Mouse (Mus musculus) C2C12 (cell line): ENCODE data around the gene Haus3.

Experiments used
- CEBPB ChIP-seq: IDR thresholded peaks from one replicate; pipeline ENCODE4 v1.6.1; 2011; ENCODE audit warnings: low read depth, mild to moderate bottlenecking, control low read depth, moderate library complexity
- CTCF ChIP-seq: IDR thresholded peaks from one replicate; pipeline ENCODE4 v1.5.1; 2011; ENCODE audit not compliant: control insufficient read depth, insufficient read depth, insufficient read length
- FOSL1 ChIP-seq: IDR thresholded peaks from one replicate; pipeline ENCODE4 v1.8.0; 2011; ENCODE audit warnings: mild to moderate bottlenecking, low read length; ENCODE audit not compliant: poor library complexity, insufficient read depth, severe bottlenecking
- MAX ChIP-seq: IDR thresholded peaks from one replicate; pipeline ENCODE4 v1.6.1; 2011; ENCODE audit warnings: mild to moderate bottlenecking, control low read depth
- USF1 ChIP-seq: IDR thresholded peaks from one replicate; pipeline ENCODE4 v1.6.1; 2011; ENCODE audit warnings: low read depth, mild to moderate bottlenecking, control low read depth, moderate library complexity

- TF ChIP-seq CEBPB (no peak), CTCF (no peak), MAX (no peak), USF1 (no peak), FOSL1 (no peak)
Measured at GRCm38 (mm10) chr5:34132731-34133130, 36.6 kb downstream of the Haus3 start.
